12 mouse cellular contexts compared by ENCODE assay signal in the genomic region with DNA sequence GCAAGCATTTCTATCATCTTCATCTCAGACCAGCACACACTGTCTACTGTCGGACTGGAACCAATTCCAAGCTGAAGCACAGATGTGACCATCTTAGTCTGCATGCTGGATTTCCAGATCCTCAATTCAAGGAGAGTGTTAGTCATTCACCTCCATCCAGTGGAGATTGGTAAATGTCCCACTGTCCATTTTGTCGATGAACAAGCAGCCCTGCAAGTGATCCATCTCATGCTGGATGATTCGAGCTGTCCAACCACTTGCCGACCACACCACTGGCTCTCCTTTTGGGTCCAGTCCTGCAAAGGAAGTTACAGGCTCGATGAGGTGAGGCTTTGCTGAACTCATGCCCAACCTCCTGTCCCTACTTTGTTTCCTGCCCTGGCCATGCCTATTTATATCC. TPM values are rescaled to one million over a fixed set of nuclear protein-coding genes. Genes with fewer than 3 reads are reported as not detected.
DNase-seq lines count a peak whose midpoint lies in the region; ATAC-seq lines count a peak whose summit lies in the region.
"Had no signal": no experiment of that assay in that cellular context is flagged by ENCODE, and none has a peak within 500 bp of the region (broad histone marks: within the 10 kb centered on the region; RNA-seq: fewer than 3 reads in every experiment).

No protein-coding gene starts in this region.

- no peak overlapping the region for H3K27ac ChIP-seq in hindbrain, embryonic 12.5 days
- no peak overlapping the region for H3K27ac ChIP-seq in hindbrain, embryonic 16.5 days (ENCODE audit: low read depth, low read length)
- no peak overlapping the region for H3K27ac ChIP-seq in embryonic facial prominence, embryonic 10.5 days (replicated peaks)
- H3K27ac ChIP-seq in limb, embryonic 13.5 days, result no peak overlapping the region

- peaks cover 20% of the 10 kb centered on the region for H3K4me1 ChIP-seq in hindbrain, embryonic 12.5 days
- peaks cover 15% of the 10 kb centered on the region for H3K4me1 ChIP-seq in hindbrain, embryonic 16.5 days (ENCODE audit: control insufficient read depth, insufficient read depth, low read depth, low read length)
- H3K4me1 ChIP-seq in embryonic facial prominence, embryonic 10.5 days, result peaks cover 25% of the 10 kb centered on the region
- peaks cover 23% of the 10 kb centered on the region for H3K4me1 ChIP-seq in limb, embryonic 13.5 days

- WGBS in hindbrain, embryonic 12.5 days, result 91% methylated on average over 5 of the region's 5 CpGs
- WGBS in hindbrain, embryonic 16.5 days, result 91% methylated on average over 5 of the region's 5 CpGs
- WGBS in embryonic facial prominence, embryonic 10.5 days, result 88% methylated on average over 5 of the region's 5 CpGs
- WGBS in limb, embryonic 13.5 days, result 88% methylated on average over 5 of the region's 5 CpGs

- no peaks in the 10 kb centered on the region for H3K9me3 ChIP-seq in hindbrain, embryonic 12.5 days (replicated peaks)
- H3K9me3 ChIP-seq in hindbrain, embryonic 16.5 days (ENCODE audit: control insufficient read depth, low read length), result no peaks in the 10 kb centered on the region
- no peaks in the 10 kb centered on the region for H3K9me3 ChIP-seq in embryonic facial prominence, embryonic 10.5 days
- no peaks in the 10 kb centered on the region for H3K9me3 ChIP-seq in limb, embryonic 13.5 days

- peak; percentile 47 for DNase-seq in 416B (ENCODE audit: low read depth)
- DNase-seq in embryonic facial prominence, embryonic 10.5 days (ENCODE audit: low spot score), result no peak
- no peak for DNase-seq in adipocyte (ENCODE audit: low spot score)
- no peak for DNase-seq in spleen, postnatal 14 days (ENCODE audit: low spot score in 2 of 2)
- DNase-seq in right cerebral cortex, adult 2 months (ENCODE audit: low spot score in 2 of 2), result no peak
- DNase-seq: gastrocnemius, postnatal 25 days; right cerebral cortex, adult 18-20 months; thymus, postnatal 25 days had no signal

- peak overlapping the region; percentile 92; the same call in 1 of the 2 replicates for H3K4me2 ChIP-seq in hindbrain, embryonic 12.5 days (replicated peaks)
- no peak overlapping the region for H3K4me2 ChIP-seq in hindbrain, embryonic 16.5 days (ENCODE audit: low read length)
- H3K4me2 ChIP-seq in limb, embryonic 13.5 days (replicated peaks), result peak overlapping the region; percentile 79

- ATAC-seq in hindbrain, embryonic 12.5 days (ENCODE audit: low FRiP score), result no peak
- no peak for ATAC-seq in hindbrain, embryonic 16.5 days
- no peak for ATAC-seq in limb, embryonic 13.5 days (ENCODE audit: low FRiP score, low read depth)

- no peaks in the 10 kb centered on the region for H3K27me3 ChIP-seq in hindbrain, embryonic 12.5 days
- no peaks in the 10 kb centered on the region for H3K27me3 ChIP-seq in hindbrain, embryonic 16.5 days (replicated peaks; ENCODE audit: control insufficient read depth, insufficient read depth, low read length)
- no peaks in the 10 kb centered on the region for H3K27me3 ChIP-seq in embryonic facial prominence, embryonic 10.5 days (replicated peaks; ENCODE audit: low read depth, poor library complexity, severe bottlenecking)
- no peaks in the 10 kb centered on the region for H3K27me3 ChIP-seq in limb, embryonic 13.5 days

- H3K9ac ChIP-seq in hindbrain, embryonic 12.5 days, result no peak overlapping the region
- H3K9ac ChIP-seq in hindbrain, embryonic 16.5 days (ENCODE audit: low read depth, low read length), result no peak overlapping the region
- peak overlapping the region; percentile 90; the same call in 1 of the 2 replicates for H3K9ac ChIP-seq in limb, embryonic 13.5 days

- peaks cover 80% of the 10 kb centered on the region for H3K36me3 ChIP-seq in hindbrain, embryonic 12.5 days
- peaks cover 48% of the 10 kb centered on the region for H3K36me3 ChIP-seq in hindbrain, embryonic 16.5 days (ENCODE audit: control insufficient read depth, insufficient read depth, low read length)
- H3K36me3 ChIP-seq in embryonic facial prominence, embryonic 10.5 days (replicated peaks), result peaks cover 90% of the 10 kb centered on the region
- H3K36me3 ChIP-seq in limb, embryonic 13.5 days, result peaks cover 82% of the 10 kb centered on the region

- no peak overlapping the region for H3K4me3 ChIP-seq in hindbrain, embryonic 12.5 days
- H3K4me3 ChIP-seq in hindbrain, embryonic 16.5 days (ENCODE audit: low read length), result no peak overlapping the region
- peak overlapping the region; percentile 95 for H3K4me3 ChIP-seq in embryonic facial prominence, embryonic 10.5 days
- peak overlapping the region; percentile 82; the same call in 1 of the 2 replicates for H3K4me3 ChIP-seq in limb, embryonic 13.5 days

RNA-seq across cellular contexts. Expression of a gene that starts 1.4 kb away (rescaled TPM):
- polyA plus RNA-seq in hindbrain, embryonic 12.5 days (2016; fragmentation: Nextera tagmentation; extraction: Ambion mirVana), result 41.1 and 45.8 TPM in 2 replicates
- 37.1 and 37.4 TPM in 2 replicates for polyA plus RNA-seq in hindbrain, embryonic 16.5 days (2015; fragmentation: Nextera tagmentation; extraction: Ambion mirVana)
- 53.4 and 54.1 TPM in 2 replicates for polyA plus RNA-seq in embryonic facial prominence, embryonic 10.5 days (2016; fragmentation: Nextera tagmentation; extraction: Ambion mirVana)
- 51.0 and 55.6 TPM in 2 replicates for polyA plus RNA-seq in limb, embryonic 13.5 days (2015; fragmentation: Nextera tagmentation; extraction: Ambion mirVana)

RNA-seq across cellular contexts. Expression of a gene that starts 9.5 kb away (rescaled TPM):
- polyA plus RNA-seq in hindbrain, embryonic 12.5 days (2016; fragmentation: Nextera tagmentation; extraction: Ambion mirVana), result 43.6 and 47.5 TPM in 2 replicates
- polyA plus RNA-seq in hindbrain, embryonic 16.5 days (2015; fragmentation: Nextera tagmentation; extraction: Ambion mirVana), result 39.2 and 42.3 TPM in 2 replicates
- 40.5 and 41.3 TPM in 2 replicates for polyA plus RNA-seq in embryonic facial prominence, embryonic 10.5 days (2016; fragmentation: Nextera tagmentation; extraction: Ambion mirVana)
- polyA plus RNA-seq in limb, embryonic 13.5 days (2015; fragmentation: Nextera tagmentation; extraction: Ambion mirVana), result 37.5 and 40.8 TPM in 2 replicates

RNA-seq across cellular contexts. Expression of a gene that starts 9.7 kb away (rescaled TPM):
- polyA plus RNA-seq in hindbrain, embryonic 12.5 days (2016; fragmentation: Nextera tagmentation; extraction: Ambion mirVana), result 71.8 and 74.4 TPM in 2 replicates
- 61.2 and 66.2 TPM in 2 replicates for polyA plus RNA-seq in hindbrain, embryonic 16.5 days (2015; fragmentation: Nextera tagmentation; extraction: Ambion mirVana)
- 122 and 123 TPM in 2 replicates for polyA plus RNA-seq in embryonic facial prominence, embryonic 10.5 days (2016; fragmentation: Nextera tagmentation; extraction: Ambion mirVana)
- 99.9 and 104 TPM in 2 replicates for polyA plus RNA-seq in limb, embryonic 13.5 days (2015; fragmentation: Nextera tagmentation; extraction: Ambion mirVana)

RNA-seq across cellular contexts. Expression of a gene that starts 16.0 kb away (rescaled TPM):
- 103 and 107 TPM in 2 replicates for polyA plus RNA-seq in hindbrain, embryonic 12.5 days (2016; fragmentation: Nextera tagmentation; extraction: Ambion mirVana)
- polyA plus RNA-seq in hindbrain, embryonic 16.5 days (2015; fragmentation: Nextera tagmentation; extraction: Ambion mirVana), result 159 and 165 TPM in 2 replicates
- polyA plus RNA-seq in embryonic facial prominence, embryonic 10.5 days (2016; fragmentation: Nextera tagmentation; extraction: Ambion mirVana), result 65.7 and 66.0 TPM in 2 replicates
- 81.7 and 81.9 TPM in 2 replicates for polyA plus RNA-seq in limb, embryonic 13.5 days (2015; fragmentation: Nextera tagmentation; extraction: Ambion mirVana)

RNA-seq across cellular contexts. Expression of a gene that starts 18.5 kb away (rescaled TPM):
- not detected in 2 replicates for polyA plus RNA-seq in hindbrain, embryonic 12.5 days (2016; fragmentation: Nextera tagmentation; extraction: Ambion mirVana)
- polyA plus RNA-seq in hindbrain, embryonic 16.5 days (2015; fragmentation: Nextera tagmentation; extraction: Ambion mirVana), result not detected in 2 replicates
- polyA plus RNA-seq in embryonic facial prominence, embryonic 10.5 days (2016; fragmentation: Nextera tagmentation; extraction: Ambion mirVana), result not detected in 2 replicates
- polyA plus RNA-seq in limb, embryonic 13.5 days (2015; fragmentation: Nextera tagmentation; extraction: Ambion mirVana), result not detected in 2 replicates
- polyA plus RNA-seq: brain, embryonic 14.5 days had no signal

Comparison
In these comparisons a context has a peak if more than half of its experiments do, and no peak if none do; other contexts are left out.
1. H3K4me3 ChIP-seq: peak in embryonic facial prominence, embryonic 10.5 days (single experiment) and limb, embryonic 13.5 days (single experiment); none in hindbrain, embryonic 12.5 days (single experiment) and hindbrain, embryonic 16.5 days (single experiment).